Mouse (Mus musculus) heart, embryonic 15.5 days (tissue): ENCODE measurements around the gene Ephx1. TPM values are rescaled to one million over a fixed set of nuclear protein-coding genes. Genes with fewer than 3 reads are reported as not detected.
"Not testable (repeated sequence)": the region's sequence is repeated elsewhere in the genome, so short reads cannot be mapped to it uniquely, and the experiment has no call there.

Source experiments
- ATAC-seq: fragments of 200-750 bp; cut with Nextera tagmentation; replicated peaks from 2 replicates; pipeline ENCODE4 v1.8.0; 2017; ENCODE audit warnings: low read depth, moderate TSS enrichment; ENCODE audit not compliant: insufficient number of reproducible peaks, insufficient read depth, low FRiP score
- H3K27ac ChIP-seq: fragments of 300-500 bp; sonication (generic); 2 replicates; pipeline ENCODE4 v1.5.1; 2015; ENCODE audit warnings: mild to moderate bottlenecking, inconsistent platforms
- H3K27me3 ChIP-seq: fragments of 300-500 bp; sonication (generic); 2 replicates; pipeline ENCODE4 v1.6.1; 2015; ENCODE audit warnings: inconsistent platforms
- H3K36me3 ChIP-seq: fragments of 300-500 bp; sonication (generic); 2 replicates; pipeline ENCODE4 v1.6.1; 2015; ENCODE audit warnings: mild to moderate bottlenecking, inconsistent platforms
- H3K4me1 ChIP-seq: fragments of 300-500 bp; sonication (generic); replicated peaks from 2 replicates; pipeline ENCODE4 v1.6.1; 2015; ENCODE audit warnings: inconsistent platforms
- H3K4me2 ChIP-seq: fragments of 300-500 bp; sonication (generic); 2 replicates; pipeline ENCODE4 v1.6.1; 2015; ENCODE audit warnings: inconsistent platforms, mild to moderate bottlenecking, moderate library complexity
- H3K4me3 ChIP-seq: fragments of 300-500 bp; sonication (generic); 2 replicates; pipeline ENCODE4 v1.5.1; 2015; ENCODE audit warnings: mild to moderate bottlenecking, inconsistent platforms
- H3K9ac ChIP-seq: fragments of 300-500 bp; sonication (generic); 2 replicates; pipeline ENCODE4 v1.6.1; 2015; ENCODE audit warnings: mild to moderate bottlenecking, inconsistent platforms
- H3K9me3 ChIP-seq: fragments of 300-500 bp; sonication (generic); replicated peaks from 2 replicates; pipeline ENCODE4 v1.6.1; 2016; ENCODE audit warnings: inconsistent platforms
- WGBS: fragments of 180-500 bp; shearing (Covaris S2); methylation state at CpG from one replicate; pipeline ENCODE4 v1.1.7; 2015; ENCODE audit warnings: mixed read lengths; 5-methylcytosine and 5-hydroxymethylcytosine counted together
- polyA plus RNA-seq: library from polyadenylated mRNA; unstranded; fragments of >200 nt; fragmentation: Nextera tagmentation; extraction: Ambion mirVana; gene quantifications from 2 replicates; pipeline ENCODE4 v1.2.1, GENCODE M21; 2015

Ephx1 gene
- polyA plus RNA-seq, 1 experiment from 2014 or later, result 10.0 TPM

- Histone ChIP-seq H3K4me1 (peaks cover 2% of the 10 kb centered on the region; the same call in 1 of the 2 replicates), H3K4me3 (no peak overlapping the region), H3K9me3 (no peaks in the 10 kb centered on the region), H3K9ac (no peak overlapping the region), H3K27ac (no peak overlapping the region), H3K27me3 (0 out of 2 replicates have a peak, but pooled peaks cover 4% of the 10 kb centered on the region), H3K36me3 (no peaks in the 10 kb centered on the region), H3K4me2 (no peak overlapping the region)
- WGBS, result 41% methylated on average over 3 of the region's 3 CpGs
- no peak for ATAC-seq
Observed at GRCm38 (mm10) chr1:180992142-180992541, 28.6 kb downstream of the Ephx1 start.

GRCm38 (mm10) chr1:180990671-180991070 lies 30.0 kb downstream of the Ephx1 start:
- no peak overlapping the region for H3K4me3 ChIP-seq
- ATAC-seq, result no peak
- 0 out of 2 replicates have a peak, but pooled peaks cover 4% of the 10 kb centered on the region for H3K27me3 ChIP-seq
- H3K4me2 ChIP-seq, result no peak overlapping the region
- H3K27ac ChIP-seq, result no peak overlapping the region
- H3K9ac ChIP-seq, result no peak overlapping the region
- peaks cover 2% of the 10 kb centered on the region; the same call in 1 of the 2 replicates for H3K4me1 ChIP-seq
- WGBS, result 53% methylated on average over 3 of the region's 3 CpGs
- H3K36me3 ChIP-seq, result no peaks in the 10 kb centered on the region
- H3K9me3 ChIP-seq, result no peaks in the 10 kb centered on the region

- Histone ChIP-seq H3K4me3 (no peak overlapping the region), H3K9ac (no peak overlapping the region), H3K4me1 (peaks cover 2% of the 10 kb centered on the region; the same call in 1 of the 2 replicates), H3K27ac (no peak overlapping the region), H3K4me2 (peak overlapping the region; percentile 46), H3K27me3 (0 out of 2 replicates have a peak, but pooled peaks cover 4% of the 10 kb centered on the region), H3K36me3 (no peaks in the 10 kb centered on the region), H3K9me3 (no peaks in the 10 kb centered on the region)
- WGBS, result 3% methylated on average over 9 of the region's 9 CpGs
- ATAC-seq, result no peak
Observed at GRCm38 (mm10) chr1:180987759-180988158, 32.9 kb downstream of the Ephx1 start.

GRCm38 (mm10) chr1:180986701-180987100 lies 34.0 kb downstream of the Ephx1 start:
- H3K9me3 ChIP-seq, result no peaks in the 10 kb centered on the region
- no peak overlapping the region for H3K4me2 ChIP-seq
- 87% methylated on average over 8 of the region's 8 CpGs for WGBS
- 0 out of 2 replicates have a peak, but pooled peaks cover 4% of the 10 kb centered on the region for H3K27me3 ChIP-seq
- H3K9ac ChIP-seq, result no peak overlapping the region
- H3K36me3 ChIP-seq, result no peaks in the 10 kb centered on the region
- ATAC-seq, result no peak
- peaks cover 2% of the 10 kb centered on the region; the same call in 1 of the 2 replicates for H3K4me1 ChIP-seq
- H3K27ac ChIP-seq, result no peak overlapping the region
- H3K4me3 ChIP-seq, result no peak overlapping the region

GRCm38 (mm10) chr1:180981298-180982046 lies 39.2 kb downstream of the Ephx1 start:
- H3K9me3 ChIP-seq, H3K4me1 ChIP-seq, H3K36me3 ChIP-seq, H3K4me2 ChIP-seq, H3K27me3 ChIP-seq, H3K9ac ChIP-seq, H3K27ac ChIP-seq, H3K4me3 ChIP-seq, ATAC-seq: not testable (repeated sequence)
- 79% methylated on average over 7 of the region's 7 CpGs for WGBS

GRCm38 (mm10) chr1:180980464-180980863 lies 40.2 kb downstream of the Ephx1 start:
- 67% methylated on average over 2 of the region's 2 CpGs for WGBS
- H3K9ac ChIP-seq, result no peak overlapping the region
- H3K36me3 ChIP-seq, result no peaks in the 10 kb centered on the region
- H3K4me2 ChIP-seq, result no peak overlapping the region
- ATAC-seq, result no peak
- no peak overlapping the region for H3K27ac ChIP-seq
- H3K4me1 ChIP-seq, result no peaks in the 10 kb centered on the region
- no peak overlapping the region for H3K4me3 ChIP-seq
- no peaks in the 10 kb centered on the region for H3K9me3 ChIP-seq
- H3K27me3 ChIP-seq, result no peaks in the 10 kb centered on the region

GRCm38 (mm10) chr1:180979484-180980251 lies 41.0 kb downstream of the Ephx1 start:
- Histone ChIP-seq H3K4me2 (no peak overlapping the region), H3K27ac (no peak overlapping the region), H3K27me3 (no peaks in the 10 kb centered on the region), H3K9me3 (no peaks in the 10 kb centered on the region), H3K9ac (no peak overlapping the region), H3K36me3 (no peaks in the 10 kb centered on the region), H3K4me3 (no peak overlapping the region), H3K4me1 (no peaks in the 10 kb centered on the region)
- ATAC-seq, result no peak
- WGBS, result 81% methylated on average over 24 of the region's 24 CpGs

GRCm38 (mm10) chr1:180976110-180976679 lies 44.5 kb downstream of the Ephx1 start:
- no peak overlapping the region for H3K27ac ChIP-seq
- no peak overlapping the region for H3K9ac ChIP-seq
- no peaks in the 10 kb centered on the region for H3K27me3 ChIP-seq
- WGBS, result 61% methylated on average over 4 of the region's 4 CpGs
- no peak overlapping the region for H3K4me3 ChIP-seq
- no peaks in the 10 kb centered on the region for H3K9me3 ChIP-seq
- ATAC-seq, result no peak
- peaks cover 9% of the 10 kb centered on the region; the same call in 1 of the 2 replicates for H3K36me3 ChIP-seq
- H3K4me2 ChIP-seq, result no peak overlapping the region
- no peaks in the 10 kb centered on the region for H3K4me1 ChIP-seq

GRCm38 (mm10) chr1:180974126-180974746 lies 46.5 kb downstream of the Ephx1 start:
- 64% methylated on average over 14 of the region's 14 CpGs for WGBS
- H3K9me3 ChIP-seq, result no peaks in the 10 kb centered on the region

GRCm38 (mm10) chr1:180972941-180973340 lies 47.8 kb downstream of the Ephx1 start:
- Histone ChIP-seq H3K9me3 (no peaks in the 10 kb centered on the region), H3K4me1 (peaks cover 13% of the 10 kb centered on the region), H3K36me3 (peaks cover 14% of the 10 kb centered on the region; the same call in 1 of the 2 replicates), H3K9ac (no peak overlapping the region), H3K4me3 (no peak overlapping the region), H3K27ac (no peak overlapping the region), H3K27me3 (no peaks in the 10 kb centered on the region), H3K4me2 (no peak overlapping the region)
- ATAC-seq, result no peak
- WGBS, result 82% methylated on average over 10 of the region's 11 CpGs

More at GRCm38 (mm10) chr1:180974126-180974746, 46.5 kb downstream of the Ephx1 start:
- ATAC-seq, result no peak
- Histone ChIP-seq H3K36me3 (peaks cover 14% of the 10 kb centered on the region; the same call in 1 of the 2 replicates), H3K9ac (no peak overlapping the region), H3K4me2 (no peak overlapping the region), H3K4me3 (no peak overlapping the region), H3K27ac (no peak overlapping the region), H3K27me3 (no peaks in the 10 kb centered on the region), H3K4me1 (peaks cover 9% of the 10 kb centered on the region)

GRCm38 (mm10) chr1:180967261-180967660 lies 53.4 kb downstream of the Ephx1 start:
- H3K4me3 ChIP-seq, result no peak overlapping the region
- no peak overlapping the region for H3K27ac ChIP-seq
- peaks cover 38% of the 10 kb centered on the region for H3K36me3 ChIP-seq
- H3K9me3 ChIP-seq, result no peaks in the 10 kb centered on the region
- no peak overlapping the region for H3K4me2 ChIP-seq
- WGBS, result 75% methylated on average over 7 of the region's 7 CpGs
- H3K4me1 ChIP-seq, result peaks cover 13% of the 10 kb centered on the region
- no peaks in the 10 kb centered on the region for H3K27me3 ChIP-seq
- ATAC-seq, result no peak
- no peak overlapping the region for H3K9ac ChIP-seq
